Mouse (Mus musculus): ENCODE data around the gene Gbp2.

Gene Gbp2

DNA sequence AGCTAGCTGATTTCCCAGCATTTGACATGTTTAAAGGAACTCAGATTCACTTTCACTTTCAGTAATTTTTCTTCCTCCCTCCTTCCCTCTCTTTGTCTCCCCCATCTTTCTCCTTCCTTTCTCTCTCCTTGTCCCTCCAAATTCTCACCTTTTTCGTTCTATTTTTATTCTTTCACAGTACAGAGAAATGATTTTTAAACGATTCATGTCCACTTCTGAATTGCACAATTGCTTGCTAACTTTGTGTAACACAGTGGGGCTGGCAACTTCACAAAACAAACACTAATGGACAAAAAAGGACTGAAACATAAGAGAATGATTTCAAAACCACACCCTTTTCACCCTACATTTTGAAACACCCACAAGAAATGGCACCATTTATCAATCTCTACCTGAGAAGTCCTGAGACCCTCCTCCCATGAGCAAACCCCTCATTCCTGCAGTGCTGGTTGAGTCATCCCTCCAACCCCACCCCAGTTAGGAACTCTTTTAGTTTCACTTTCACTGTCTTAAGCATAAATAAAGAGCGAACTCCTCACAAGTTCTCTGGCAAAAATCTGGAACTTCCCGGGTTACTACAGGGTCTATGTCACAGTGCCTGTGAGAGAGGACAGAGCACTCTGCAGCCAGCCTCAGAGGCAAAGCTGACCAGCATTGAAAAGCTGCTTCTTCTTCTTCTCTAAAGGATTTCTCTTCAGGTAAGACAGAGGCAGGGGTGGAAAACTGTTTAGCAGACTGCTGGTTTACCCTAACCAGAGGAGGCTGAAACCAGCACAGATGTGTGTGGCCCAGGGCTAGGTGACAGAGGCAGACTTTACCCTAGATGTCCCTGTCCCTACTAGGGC lies at the start of gene Gbp2:
Gene Gbp2 (plus strand): TSS at position 492 of the 845 bp plus-strand sequence.
- in situ Hi-C loops (cut with MseI, MboI), result loop anchor here (5.0 kb wide), 1 partner anchor 128 kb away; the partner anchor contains the start of gene Gbp5 (in 2 of the 2)

DNA sequence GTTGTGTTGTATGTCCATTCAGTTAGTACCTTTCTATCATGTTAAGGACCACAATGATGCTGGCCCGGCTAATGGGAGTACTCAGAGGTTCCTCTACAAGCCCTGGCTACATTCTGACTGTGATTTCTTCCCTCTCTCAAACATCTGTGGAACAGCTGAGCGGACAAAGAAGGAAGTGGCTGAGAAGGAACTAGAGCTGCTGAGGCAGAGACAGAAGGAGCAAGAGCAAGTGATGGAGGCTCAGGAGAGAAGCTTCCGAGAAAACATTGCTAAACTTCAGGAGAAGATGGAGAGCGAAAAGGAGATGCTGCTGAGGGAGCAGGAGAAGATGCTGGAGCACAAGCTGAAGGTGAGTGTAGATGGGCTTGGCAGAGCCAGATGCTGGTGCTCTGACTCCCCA lies 49.7 kb upstream of the Gbp2 start:
- in situ Hi-C loops (cut with MseI, MboI), result no loop called here

- in situ Hi-C loops (cut with MseI, MboI), result no loop called here
These were observed 43.3 kb upstream of the Gbp2 start for GRCm38 (mm10) chr3:142577108-142577507.

DNA sequence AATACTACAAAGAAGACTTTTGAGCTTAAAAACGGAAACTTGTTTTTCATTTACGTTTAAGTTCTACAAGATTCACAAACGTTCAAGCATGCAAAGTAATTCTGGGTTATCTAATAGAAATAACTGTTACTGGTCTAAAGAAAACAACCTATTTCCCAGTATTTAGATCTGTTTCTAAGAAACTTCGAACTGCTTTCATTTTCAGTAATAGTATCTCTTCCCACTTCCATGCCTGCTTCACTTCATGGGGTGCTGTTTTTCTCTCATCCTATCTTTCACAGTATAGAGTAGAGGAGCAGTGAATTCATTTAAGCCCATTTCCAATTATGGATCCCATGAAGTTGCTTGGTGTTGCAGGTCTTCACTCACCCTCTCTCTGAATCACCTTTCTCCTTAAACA lies 42.1 kb upstream of the Gbp2 start:
- in situ Hi-C loops (cut with MseI, MboI), result no loop called here

GRCm38 (mm10) chr3:142583067-142583466 lies 37.3 kb upstream of the Gbp2 start:
- in situ Hi-C loops (cut with MseI, MboI), result no loop called here

DNA sequence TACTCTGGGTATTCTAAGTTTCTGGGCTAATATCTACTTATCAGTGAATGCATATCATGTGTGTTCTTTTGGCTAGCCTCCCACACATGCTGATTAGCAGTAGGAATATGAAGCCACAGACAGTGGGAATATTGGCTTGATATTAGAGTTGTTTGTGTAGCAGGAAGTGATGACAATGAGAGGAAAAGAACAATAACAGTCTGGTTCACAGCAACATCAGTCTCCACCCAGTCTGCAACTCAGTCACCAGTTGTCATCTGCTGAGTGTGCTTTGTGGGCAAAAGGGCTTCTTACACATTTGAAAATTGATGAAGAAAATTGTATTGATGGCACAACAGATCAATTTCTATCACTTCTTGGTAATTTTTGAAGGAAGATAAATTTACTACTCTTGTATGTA lies 33.0 kb upstream of the Gbp2 start:
- in situ Hi-C loops (cut with MseI, MboI), result no loop called here

DNA sequence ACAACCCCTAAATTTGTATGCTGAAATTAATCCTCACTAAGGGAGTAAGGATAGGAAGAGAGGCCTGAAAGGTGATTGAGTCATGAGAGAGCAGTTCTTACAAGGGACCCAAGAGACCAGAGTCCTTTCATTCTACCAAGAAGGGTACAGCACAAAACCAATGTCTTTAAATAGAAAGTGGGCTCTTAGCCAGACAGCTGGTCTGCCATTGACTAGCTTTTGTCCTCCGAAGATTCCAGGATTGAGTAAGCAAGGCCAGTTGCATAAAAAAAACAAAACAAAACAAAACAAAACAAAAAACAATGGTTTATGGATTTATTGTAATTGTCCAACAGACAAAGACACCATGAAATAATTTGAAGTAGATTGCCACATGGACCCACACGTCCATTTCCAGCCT lies 31.5 kb upstream of the Gbp2 start:
- in situ Hi-C loops (cut with MseI, MboI), result no loop called here

DNA sequence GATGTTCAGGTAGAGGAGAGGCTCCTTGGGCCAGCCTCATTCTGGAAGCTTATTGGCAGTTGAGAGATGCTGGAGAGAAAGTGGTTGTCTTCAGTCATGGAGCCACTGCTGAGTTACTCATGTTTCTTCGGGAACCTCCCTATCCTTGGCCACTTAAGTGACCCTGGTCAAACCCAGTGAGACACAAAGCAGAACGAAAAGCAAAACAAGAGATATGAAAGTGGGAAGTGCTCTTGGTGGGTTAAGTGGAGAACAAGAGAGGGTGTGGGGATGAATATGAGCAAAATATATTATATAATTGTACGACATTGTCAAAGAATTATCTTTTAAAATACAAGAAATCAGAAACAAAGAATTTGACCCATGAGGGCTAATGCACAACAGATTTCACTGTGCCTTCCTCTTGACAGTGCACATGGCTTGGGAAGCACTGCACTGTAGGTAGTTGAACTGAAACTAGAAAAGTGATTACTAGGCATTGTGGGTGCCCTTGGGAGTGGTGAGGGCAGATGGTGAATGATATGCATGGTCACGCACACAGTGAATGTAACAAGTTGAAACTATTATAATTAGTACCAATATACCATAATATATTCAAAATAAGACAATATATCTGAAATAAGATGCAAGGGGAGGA lies 29.9 kb upstream of the Gbp2 start:
- in situ Hi-C loops (cut with MseI, MboI), result no loop called here

DNA sequence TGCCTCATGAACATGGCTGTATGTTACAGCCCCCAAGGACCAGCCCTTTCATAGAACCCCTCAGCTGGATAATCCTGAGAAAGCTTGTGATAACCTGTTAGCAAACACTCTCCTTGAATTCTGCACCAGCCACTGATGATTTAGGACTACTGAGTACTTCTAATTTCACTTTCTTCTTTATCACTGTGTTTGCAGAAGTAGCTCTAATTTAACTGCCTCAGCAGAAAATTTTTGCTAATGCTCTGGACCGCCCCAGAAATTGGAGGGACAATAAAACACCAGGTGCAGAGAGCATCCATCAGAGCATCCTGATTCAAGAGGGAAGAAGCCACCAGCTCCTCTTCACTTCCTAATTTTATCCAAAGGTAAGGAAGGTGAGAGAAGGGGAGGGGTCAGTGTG lies 25.9 kb upstream of the Gbp2 start, which contains the start of gene Gbp2b:
Gene Gbp2b (plus strand): TSS at position 301 of the 400 bp plus-strand sequence.
- in situ Hi-C loops (cut with MseI, MboI), result no loop called here

GRCm38 (mm10) chr3:142597923-142598322 lies 22.5 kb upstream of the Gbp2 start:
- in situ Hi-C loops (cut with MseI, MboI), result no loop called here

DNA sequence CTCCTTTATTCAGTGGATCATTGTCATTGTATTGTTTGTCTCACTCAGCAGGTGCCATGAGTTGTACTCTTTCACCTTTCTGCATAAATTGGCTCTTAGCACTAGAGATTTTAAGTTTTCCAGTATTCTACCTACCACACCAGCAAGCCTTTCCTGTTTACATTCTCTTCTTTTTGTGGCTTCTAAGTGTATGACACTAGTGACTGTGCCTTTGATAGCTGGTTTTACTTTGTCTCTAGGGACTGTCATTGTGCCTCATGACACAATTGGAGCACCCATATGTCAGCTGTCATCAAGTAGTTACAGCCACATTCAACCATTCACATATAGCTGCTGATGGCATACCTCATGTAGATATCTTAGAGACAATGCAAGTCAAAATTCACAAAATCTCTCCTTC lies 18.7 kb upstream of the Gbp2 start:
- in situ Hi-C loops (cut with MseI, MboI), result no loop called here

DNA sequence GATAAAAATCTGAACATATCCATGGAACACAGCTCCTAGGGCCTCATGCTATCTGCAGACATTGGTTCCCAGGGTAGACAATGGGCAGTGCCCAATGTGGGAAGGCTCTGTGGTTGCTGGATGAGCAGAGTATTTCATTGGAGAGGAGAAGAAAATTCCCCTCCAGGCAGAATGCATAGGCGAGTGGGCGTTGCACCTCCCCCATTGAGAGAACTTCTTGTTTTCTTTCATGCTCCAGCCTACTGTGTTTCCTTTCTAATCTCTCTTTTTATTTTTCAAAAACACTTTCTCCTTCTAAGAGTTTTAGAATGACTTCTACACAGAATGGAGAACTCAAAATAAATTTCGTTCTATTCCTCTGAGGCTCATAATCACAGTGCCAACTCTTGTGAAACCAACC lies 1.7 kb upstream of the Gbp2 start:
- in situ Hi-C loops (cut with MseI, MboI), result no loop called here

DNA sequence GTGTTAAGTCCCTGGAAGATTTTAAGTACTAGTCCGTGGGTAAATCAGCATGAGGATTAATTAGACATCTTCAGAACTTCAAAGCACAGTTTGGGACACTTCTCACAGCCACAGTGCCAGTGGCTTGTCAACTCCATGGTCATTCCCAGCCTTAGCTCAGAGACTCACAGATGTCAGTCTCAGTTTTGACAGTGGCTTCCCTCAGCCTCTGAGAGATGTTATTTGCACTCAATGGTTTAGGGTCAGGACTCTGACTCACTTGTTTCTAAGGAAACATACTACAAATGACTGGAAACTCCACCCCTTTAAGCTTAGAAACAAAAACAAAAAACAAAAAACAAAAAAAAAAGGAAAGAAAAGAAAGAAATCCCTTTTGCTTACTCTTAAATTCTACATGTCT lies 796 bp upstream of the Gbp2 start:
- in situ Hi-C loops (cut with MseI, MboI), result loop anchor here (5.0 kb wide), 1 partner anchor 127 kb away; the partner anchor contains the start of gene Gbp5 (in 2 of the 2)

GRCm38 (mm10) chr3:142620956-142621562 lies 657 bp downstream of the Gbp2 start:
- in situ Hi-C loops (cut with MseI, MboI), result loop anchor here (5.0 kb wide), 1 partner anchor 129 kb away; the partner anchor contains the start of gene Gbp5 (in 2 of the 2)

DNA sequence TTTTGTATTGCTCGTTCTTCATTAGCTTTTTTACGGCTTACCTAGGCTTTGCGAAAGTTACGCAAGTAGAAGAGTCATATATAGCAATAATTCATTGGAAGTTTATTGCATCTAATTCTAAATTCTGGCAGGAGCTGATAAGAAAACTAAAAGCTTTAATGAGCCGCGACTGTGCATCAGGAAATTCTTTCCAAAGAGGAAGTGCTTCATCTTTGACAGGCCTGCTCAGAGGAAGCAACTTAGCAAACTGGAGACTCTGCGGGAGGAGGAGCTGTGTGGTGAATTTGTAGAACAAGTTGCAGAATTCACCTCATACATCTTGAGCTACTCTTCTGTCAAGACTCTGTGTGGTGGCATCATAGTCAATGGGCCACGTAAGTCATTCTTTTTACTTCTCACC lies 10.0 kb downstream of the Gbp2 start:
- in situ Hi-C loops (cut with MseI, MboI), result no loop called here

DNA sequence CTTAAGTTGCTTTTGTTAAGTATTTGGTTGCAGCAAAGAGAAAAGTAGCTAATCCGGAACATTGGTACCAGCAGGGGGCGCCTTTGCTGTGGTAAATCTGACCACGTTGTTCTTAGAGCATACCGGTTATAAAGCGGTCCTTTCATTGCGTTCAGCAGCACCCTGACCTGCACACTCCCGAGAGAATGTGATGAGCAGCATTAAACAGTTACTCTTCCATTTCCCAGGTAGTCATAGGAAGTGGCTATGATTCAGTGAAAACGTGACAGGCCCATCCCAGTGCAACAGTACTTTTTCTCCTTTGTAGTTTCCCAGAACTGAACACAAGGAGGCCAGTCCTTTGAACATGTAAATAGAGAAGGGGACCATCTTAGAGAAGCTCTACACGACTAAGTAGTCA lies 19.8 kb downstream of the Gbp2 start:
- in situ Hi-C loops (cut with MseI, MboI), result loop anchor here in 1 of 2 experiments (10.0 kb wide), 1 partner anchor 65 kb away; the partner anchor contains the start of gene Kyat3

DNA sequence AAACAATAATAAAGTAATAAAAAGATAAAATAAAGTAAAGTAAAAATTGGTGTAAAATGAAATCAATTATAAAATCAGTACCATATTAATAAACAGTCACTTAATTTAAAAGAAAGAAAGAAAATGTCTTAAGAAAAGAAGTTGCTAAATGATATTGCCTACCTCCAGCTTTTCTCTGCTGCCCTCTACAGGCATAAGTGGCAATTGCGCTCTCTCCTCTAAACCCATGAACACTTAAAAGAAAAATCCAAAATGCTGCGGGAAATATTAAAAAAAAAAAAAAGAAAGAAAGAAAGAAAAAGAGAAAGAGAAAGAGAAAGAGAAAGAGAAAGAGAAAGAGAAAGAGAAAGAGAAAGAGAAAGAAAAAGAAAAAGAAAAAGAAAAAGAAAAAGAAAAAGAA lies 25.5 kb downstream of the Gbp2 start:
- in situ Hi-C loops (cut with MseI, MboI), result loop anchor here in 1 of 2 experiments (10.0 kb wide), 1 partner anchor 59 kb away; the partner anchor contains the start of gene Kyat3

DNA sequence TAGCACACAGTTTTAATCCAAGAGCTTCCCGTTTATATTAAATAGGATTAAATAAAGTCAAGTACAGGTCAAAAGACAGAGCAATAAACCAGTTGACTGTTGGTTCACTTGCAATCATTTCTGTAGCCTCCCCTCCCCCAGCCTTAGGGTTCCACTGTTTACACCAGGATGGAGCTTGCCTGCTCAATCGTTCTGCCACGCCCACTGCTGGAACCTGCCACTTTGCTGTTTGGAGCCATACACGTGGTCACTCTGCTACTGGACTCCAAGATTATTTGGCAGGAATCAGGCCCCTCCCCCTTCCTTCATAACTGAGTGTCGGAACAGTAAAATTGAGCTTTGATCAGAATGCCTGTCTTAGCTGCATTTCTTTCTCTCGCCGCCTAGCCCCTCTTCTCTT lies 27.4 kb downstream of the Gbp2 start:
- in situ Hi-C loops (cut with MseI, MboI), result loop anchor here in 1 of 2 experiments (10.0 kb wide), 1 partner anchor 57 kb away; the partner anchor contains the start of gene Kyat3

DNA sequence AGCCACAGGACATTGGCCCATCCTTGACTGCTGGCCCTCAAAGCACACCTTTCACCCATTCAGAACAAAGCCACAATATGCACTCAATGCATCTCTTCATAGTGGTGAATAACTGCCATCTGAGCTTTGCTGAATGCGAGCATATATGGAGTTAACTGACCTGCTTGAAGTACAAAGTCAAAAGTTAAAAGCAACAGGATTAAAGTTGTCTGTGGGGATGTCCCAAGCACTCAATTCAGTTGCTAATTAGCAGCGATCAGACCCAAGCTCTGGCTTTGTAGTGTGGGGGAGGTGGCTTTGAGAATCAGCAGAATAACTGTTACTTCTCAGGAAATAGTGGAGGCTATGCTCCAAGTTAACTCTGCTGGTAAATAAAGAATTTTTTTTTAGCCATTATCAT lies 29.8 kb downstream of the Gbp2 start:
- in situ Hi-C loops (cut with MseI, MboI), result no loop called here

DNA sequence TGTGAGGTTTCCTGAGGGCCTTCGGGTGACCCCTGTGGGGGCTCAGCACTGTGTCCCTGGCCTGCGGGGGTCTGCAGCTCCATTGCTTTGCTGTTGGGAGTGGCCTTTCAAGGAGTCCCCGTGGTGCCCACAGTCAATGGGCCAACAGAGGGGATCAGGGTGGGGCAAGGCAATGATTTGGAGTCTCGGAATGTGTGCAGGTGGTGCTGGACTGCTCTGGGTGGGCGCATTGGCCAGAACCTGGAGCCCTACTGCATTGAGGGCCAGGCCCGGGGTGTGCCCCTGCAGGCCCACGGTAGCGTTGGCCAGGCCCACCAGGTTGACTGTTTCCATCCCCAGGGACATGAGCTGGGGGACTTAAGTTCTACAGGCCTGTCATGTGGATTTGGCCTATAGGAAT lies 44.3 kb downstream of the Gbp2 start:
- in situ Hi-C loops (cut with MseI, MboI), result no loop called here

DNA sequence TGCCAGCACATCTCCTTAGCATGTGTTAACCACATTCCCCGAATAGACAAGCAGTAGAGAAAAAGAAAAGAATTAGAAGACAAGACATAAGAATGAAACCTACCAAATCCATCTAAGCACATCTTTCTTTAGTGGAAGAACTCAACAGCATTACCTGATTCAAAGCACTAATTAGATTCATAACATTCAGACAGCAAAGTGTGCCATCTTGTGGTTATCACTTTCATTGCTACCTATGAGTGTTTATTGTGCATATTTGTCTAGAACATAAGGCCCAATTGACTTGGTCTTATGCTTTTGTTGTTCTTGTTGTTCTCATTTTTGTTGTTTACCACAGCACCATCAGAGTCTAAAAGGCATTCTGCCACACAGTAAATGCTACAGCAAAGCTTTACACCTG lies 54.2 kb downstream of the Gbp2 start:
- in situ Hi-C loops (cut with MseI, MboI), result no loop called here
